Mouse (Mus musculus): Measurements from ENCODE around the gene Csn3. TPM values are rescaled to one million over a fixed set of nuclear protein-coding genes. Genes with fewer than 3 reads are reported as not detected.

Gene Csn3
- total and polyA plus RNA-seq, 3 experiments: 0.16 TPM; not detected in 2

GRCm38 (mm10) chr5:87969201-87969600 lies 43.8 kb downstream of the Csn3 start, which contains the start of the genes 2310003L06Rik and Gm28434:
2310003L06Rik (plus strand) TSS chr5:87969459.
Gm28434 (plus strand) TSS chr5:87969517.
- no peak for TF ChIP-seq GATA2 (IDR thresholded peaks at IDR 0.05; ENCODE audit: borderline replicate concordance, low read depth, low read length)
- TF ChIP-seq TAL1 (conservative IDR thresholded peaks at IDR 0.05; ENCODE audit: low read depth, low read length): no peak
- TF ChIP-seq GATA1 (IDR thresholded peaks at IDR 0.05; ENCODE audit: borderline replicate concordance, low read length): no peak
- TF ChIP-seq CTCF (IDR thresholded peaks at IDR 0.05; ENCODE audit: low read depth, low read length): no peak
- no peak for TF ChIP-seq POLR2AphosphoS5 (IDR thresholded peaks at IDR 0.05; ENCODE audit: insufficient replicate concordance, low read depth, low read length)
- H3K36me3 ChIP-seq (replicated peaks): no peaks in the 10 kb centered on the region
- no peak for DNase-seq (ENCODE audit: low spot score)
- no peak within 1 kb of the TSS for H3K4me3 ChIP-seq (ENCODE audit: low read depth, low read length)
- H3K4me1 ChIP-seq (ENCODE audit: insufficient read depth, low read depth, low read length): no peaks in the 10 kb centered on the region
- no peak for ATAC-seq (ENCODE audit: extremely low read depth, insufficient number of reproducible peaks, low FRiP score, poor library complexity, severe bottlenecking)
- H3K9me3 ChIP-seq (replicated peaks): no peaks in the 10 kb centered on the region
- no peaks in the 10 kb centered on the region for H3K27me3 ChIP-seq (ENCODE audit: insufficient read depth, low read length)

- Histone ChIP-seq H3K27me3 (ENCODE audit: insufficient read depth, low read length) (no peaks in the 10 kb centered on the region), H3K9me3 (replicated peaks) (no peaks in the 10 kb centered on the region), H3K4me3 (ENCODE audit: low read depth, low read length) (no peak within 1 kb of the TSS), H3K36me3 (replicated peaks) (no peaks in the 10 kb centered on the region), H3K4me1 (ENCODE audit: insufficient read depth, low read depth, low read length) (no peaks in the 10 kb centered on the region)
- ATAC-seq (ENCODE audit: extremely low read depth, insufficient number of reproducible peaks, low FRiP score, poor library complexity, severe bottlenecking): no peak
- TF ChIP-seq TAL1 (conservative IDR thresholded peaks at IDR 0.05; ENCODE audit: low read depth, low read length) (no peak), GATA2 (IDR thresholded peaks at IDR 0.05; ENCODE audit: borderline replicate concordance, low read depth, low read length) (no peak), GATA1 (IDR thresholded peaks at IDR 0.05; ENCODE audit: borderline replicate concordance, low read length) (no peak), CTCF (IDR thresholded peaks at IDR 0.05; ENCODE audit: low read depth, low read length) (no peak)
- no peak for DNase-seq (ENCODE audit: low spot score)
Observed at GRCm38 (mm10) chr5:87979139-87979538, 53.8 kb downstream of the Csn3 start, which contains the start of gene Cabs1. Cabs1 (plus strand) TSS chr5:87979439.

Other genes with a start within 250 kb of the Csn3 start
- gene Csn2, start 225.9 kb upstream of the Csn3 start, total RNA-seq (2014; fragmentation: Nextera tagmentation): not detected in 2 replicates
- gene Csn2, start 225.9 kb upstream of the Csn3 start, total RNA-seq (2017): 0.16 TPM in 1 of 2 replicates, not detected in the other
- gene Csn2, start 225.9 kb upstream of the Csn3 start, polyA plus RNA-seq (2012): not detected in 2 replicates
- gene Csn1s2a, start 151.0 kb upstream of the Csn3 start, total RNA-seq (2014; fragmentation: Nextera tagmentation): not detected in 2 replicates
- gene Csn1s2a, start 151.0 kb upstream of the Csn3 start, total RNA-seq (2017): 0.29 and 0.38 TPM in 2 replicates
- gene Csn1s2a, start 151.0 kb upstream of the Csn3 start, polyA plus RNA-seq (2012): not detected in 2 replicates
- gene Csn1s2b, start 117.5 kb upstream of the Csn3 start, total RNA-seq (2014; fragmentation: Nextera tagmentation): not detected in 2 replicates
- gene Csn1s2b, start 117.5 kb upstream of the Csn3 start, total RNA-seq (2017): 0.23 TPM in 1 of 2 replicates, not detected in the other
- gene Csn1s2b, start 117.5 kb upstream of the Csn3 start, polyA plus RNA-seq (2012): not detected in 2 replicates
- gene Prr27, start 99.9 kb upstream of the Csn3 start, total RNA-seq (2014; fragmentation: Nextera tagmentation): not detected in 2 replicates
- gene Prr27, start 99.9 kb upstream of the Csn3 start, total RNA-seq (2017): 0.11 TPM in 1 of 2 replicates, not detected in the other
- not detected in 2 replicates for gene Prr27, start 99.9 kb upstream of the Csn3 start, polyA plus RNA-seq (2012)
- not detected in 2 replicates for gene Odam, start 40.5 kb upstream of the Csn3 start, total RNA-seq (2014; fragmentation: Nextera tagmentation)
- 0.11 TPM in 1 of 2 replicates, not detected in the other for gene Odam, start 40.5 kb upstream of the Csn3 start, total RNA-seq (2017)
- not detected in 2 replicates for gene Odam, start 40.5 kb upstream of the Csn3 start, polyA plus RNA-seq (2012)
- not detected in 2 replicates for gene 2310003L06Rik, start 43.9 kb downstream of the Csn3 start, total RNA-seq (2014; fragmentation: Nextera tagmentation)
- gene 2310003L06Rik, start 43.9 kb downstream of the Csn3 start, total RNA-seq (2017): 0.05 and 0.12 TPM in 2 replicates
- gene 2310003L06Rik, start 43.9 kb downstream of the Csn3 start, polyA plus RNA-seq (2012): not detected in 2 replicates
- not detected in 2 replicates for gene Gm28434, start 43.9 kb downstream of the Csn3 start, total RNA-seq (2014; fragmentation: Nextera tagmentation)
- gene Gm28434, start 43.9 kb downstream of the Csn3 start, total RNA-seq (2017): not detected in 2 replicates
- not detected in 2 replicates for gene Gm28434, start 43.9 kb downstream of the Csn3 start, polyA plus RNA-seq (2012)
- not detected in 2 replicates for gene Cabs1, start 53.9 kb downstream of the Csn3 start, total RNA-seq (2014; fragmentation: Nextera tagmentation)
- 0.33 TPM in 1 of 2 replicates, not detected in the other for gene Cabs1, start 53.9 kb downstream of the Csn3 start, total RNA-seq (2017)
- gene Cabs1, start 53.9 kb downstream of the Csn3 start, polyA plus RNA-seq (2012): not detected in 2 replicates
- not detected in 2 replicates for gene Smr3a, start 77.0 kb downstream of the Csn3 start, total RNA-seq (2014; fragmentation: Nextera tagmentation)
- gene Smr3a, start 77.0 kb downstream of the Csn3 start, total RNA-seq (2017): not detected in 2 replicates
- gene Smr3a, start 77.0 kb downstream of the Csn3 start, polyA plus RNA-seq (2012): not detected in 2 replicates
- gene Smr2, start 161.0 kb downstream of the Csn3 start, total RNA-seq (2014; fragmentation: Nextera tagmentation): not detected in 2 replicates
- 0.23 TPM in 1 of 2 replicates, not detected in the other for gene Smr2, start 161.0 kb downstream of the Csn3 start, total RNA-seq (2017)
- not detected in 2 replicates for gene Smr2, start 161.0 kb downstream of the Csn3 start, polyA plus RNA-seq (2012)
- not detected in 2 replicates for gene Gm11116, start 186.0 kb downstream of the Csn3 start, total RNA-seq (2014; fragmentation: Nextera tagmentation)
- not detected in 2 replicates for gene Gm11116, start 186.0 kb downstream of the Csn3 start, total RNA-seq (2017)
- not detected in 2 replicates for gene Gm11116, start 186.0 kb downstream of the Csn3 start, polyA plus RNA-seq (2012)
- not detected in 2 replicates for gene Gm11115, start 228.5 kb downstream of the Csn3 start, total RNA-seq (2014; fragmentation: Nextera tagmentation)
- gene Gm11115, start 228.5 kb downstream of the Csn3 start, total RNA-seq (2017): not detected in 2 replicates
- gene Gm11115, start 228.5 kb downstream of the Csn3 start, polyA plus RNA-seq (2012): not detected in 2 replicates

All from G1E (cell line).